7 mouse cellular contexts compared by ENCODE assay signal in the genomic region with DNA sequence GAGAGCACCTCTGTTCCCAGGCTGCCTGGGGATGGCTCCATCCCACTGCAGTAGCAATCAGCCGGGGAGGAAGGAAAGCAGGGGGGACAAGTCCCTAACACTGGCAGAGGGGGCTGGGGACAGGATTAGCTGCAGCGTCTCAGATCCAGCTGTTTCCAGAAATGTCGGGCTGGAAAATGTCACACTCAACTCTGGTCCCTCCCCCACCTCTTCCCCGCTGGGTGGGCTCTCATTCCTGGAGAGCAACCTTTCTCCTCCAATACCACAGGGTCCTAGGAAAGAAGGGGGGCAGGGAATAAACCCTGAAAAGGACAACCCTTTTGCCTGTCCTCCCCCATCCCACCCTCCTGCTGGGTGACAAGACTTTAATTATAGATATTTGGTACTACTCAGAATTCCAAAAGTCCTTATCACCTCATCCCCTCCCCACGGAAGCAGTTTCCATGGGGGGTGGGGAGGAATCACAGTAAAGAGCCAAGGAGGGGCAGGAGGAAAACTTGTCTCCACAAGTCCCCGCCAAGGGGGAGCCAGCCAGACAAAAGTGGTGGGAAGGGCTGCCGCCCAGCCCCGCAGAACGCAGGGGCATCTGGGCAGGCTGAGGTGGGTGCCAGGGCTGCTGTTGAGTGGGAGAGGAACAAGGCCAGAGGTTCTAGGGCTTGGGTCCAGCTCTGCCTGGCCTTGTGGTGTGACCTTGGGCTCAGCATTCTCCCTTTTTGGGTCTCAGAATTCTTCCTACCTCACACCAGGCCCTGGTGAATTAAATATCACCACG. TPM values are rescaled to one million over a fixed set of nuclear protein-coding genes. Genes with fewer than 3 reads are reported as not detected.
DNase-seq lines count a peak whose midpoint lies in the region; ATAC-seq lines count a peak whose summit lies in the region.

No protein-coding gene starts in this region.

- H3K4me1 ChIP-seq in lung, embryonic 16.5 days (replicated peaks; ENCODE audit: control insufficient read depth, insufficient read depth, low read length) = peaks cover 96% of the 10 kb centered on the region
- peaks cover 87% of the 10 kb centered on the region for H3K4me1 ChIP-seq in embryonic facial prominence, embryonic 12.5 days
- H3K4me1 ChIP-seq in hindbrain, embryonic 13.5 days (replicated peaks) = peaks cover 84% of the 10 kb centered on the region
- H3K4me1 ChIP-seq in neural tube, embryonic 13.5 days (replicated peaks) = peaks cover 77% of the 10 kb centered on the region

- H3K27ac ChIP-seq in lung, embryonic 16.5 days (ENCODE audit: low read length) = peak overlapping the region; percentile 78
- 0 out of 2 replicates have a peak overlapping the region, but pooled peaks have one; percentile 50 for H3K27ac ChIP-seq in embryonic facial prominence, embryonic 12.5 days
- H3K27ac ChIP-seq in hindbrain, embryonic 13.5 days = no peak overlapping the region
- no peak overlapping the region for H3K27ac ChIP-seq in neural tube, embryonic 13.5 days (replicated peaks)

- peaks cover 17% of the 10 kb centered on the region for H3K36me3 ChIP-seq in lung, embryonic 16.5 days (ENCODE audit: control insufficient read depth, insufficient read depth, low read length)
- H3K36me3 ChIP-seq in embryonic facial prominence, embryonic 12.5 days = peaks cover 35% of the 10 kb centered on the region
- H3K36me3 ChIP-seq in hindbrain, embryonic 13.5 days = no peaks in the 10 kb centered on the region
- no peaks in the 10 kb centered on the region for H3K36me3 ChIP-seq in neural tube, embryonic 13.5 days

- H3K9me3 ChIP-seq in lung, embryonic 16.5 days (ENCODE audit: control insufficient read depth, low read length) = no peaks in the 10 kb centered on the region
- H3K9me3 ChIP-seq in embryonic facial prominence, embryonic 12.5 days = no peaks in the 10 kb centered on the region
- H3K9me3 ChIP-seq in hindbrain, embryonic 13.5 days = no peaks in the 10 kb centered on the region
- no peaks in the 10 kb centered on the region for H3K9me3 ChIP-seq in neural tube, embryonic 13.5 days

- WGBS in lung, embryonic 16.5 days = 14% methylated on average over 10 of the region's 10 CpGs
- WGBS in embryonic facial prominence, embryonic 12.5 days = 17% methylated on average over 10 of the region's 10 CpGs
- WGBS in hindbrain, embryonic 13.5 days = 38% methylated on average over 10 of the region's 10 CpGs
- 36% methylated on average over 10 of the region's 10 CpGs for WGBS in neural tube, embryonic 13.5 days

- peak overlapping the region; percentile 86 for H3K4me3 ChIP-seq in lung, embryonic 16.5 days (ENCODE audit: low read length)
- H3K4me3 ChIP-seq in embryonic facial prominence, embryonic 12.5 days = peak overlapping the region; percentile 88
- no peak overlapping the region for H3K4me3 ChIP-seq in hindbrain, embryonic 13.5 days
- H3K4me3 ChIP-seq in neural tube, embryonic 13.5 days = no peak overlapping the region

- no peak for DNase-seq in lung, adult 18-20 months
- no peak for DNase-seq in layer of hippocampus, adult 11-12 months (ENCODE audit: low spot score)
- DNase-seq in spleen, adult 18-20 months = no peak

- peak overlapping the region; percentile 98 for H3K9ac ChIP-seq in lung, embryonic 16.5 days (ENCODE audit: low read length)
- H3K9ac ChIP-seq in embryonic facial prominence, embryonic 12.5 days = peak overlapping the region; percentile 96
- H3K9ac ChIP-seq in hindbrain, embryonic 13.5 days = peak overlapping the region; percentile 40; the same call in 1 of the 2 replicates
- peak overlapping the region; percentile 18; the same call in 1 of the 2 replicates for H3K9ac ChIP-seq in neural tube, embryonic 13.5 days

- ATAC-seq in lung, embryonic 16.5 days (ENCODE audit: low read depth) = peak; percentile 78
- ATAC-seq in embryonic facial prominence, embryonic 12.5 days (ENCODE audit: insufficient number of reproducible peaks, insufficient read depth, low FRiP score, low TSS enrichment) = no peak
- no peak for ATAC-seq in hindbrain, embryonic 13.5 days (ENCODE audit: low FRiP score)
- ATAC-seq in neural tube, embryonic 13.5 days (ENCODE audit: low read depth) = no peak

- H3K27me3 ChIP-seq in lung, embryonic 16.5 days (ENCODE audit: control insufficient read depth, insufficient read depth, low read depth, low read length) = no peaks in the 10 kb centered on the region
- H3K27me3 ChIP-seq in embryonic facial prominence, embryonic 12.5 days = no peaks in the 10 kb centered on the region
- peaks cover 28% of the 10 kb centered on the region for H3K27me3 ChIP-seq in hindbrain, embryonic 13.5 days
- peaks cover 9% of the 10 kb centered on the region for H3K27me3 ChIP-seq in neural tube, embryonic 13.5 days

- H3K4me2 ChIP-seq in lung, embryonic 16.5 days (ENCODE audit: low read depth, low read length) = peak overlapping the region; percentile 96
- peak overlapping the region; percentile 100 for H3K4me2 ChIP-seq in embryonic facial prominence, embryonic 12.5 days (replicated peaks)
- H3K4me2 ChIP-seq in hindbrain, embryonic 13.5 days = peak overlapping the region; percentile 80
- H3K4me2 ChIP-seq in neural tube, embryonic 13.5 days = peak overlapping the region; percentile 77

RNA-seq across cellular contexts. Expression of a gene that starts 7.0 kb away (rescaled TPM):
- 10.6 and 11.8 TPM in 2 replicates for polyA plus RNA-seq in lung, embryonic 16.5 days (2015; fragmentation: Nextera tagmentation; extraction: Ambion mirVana)
- polyA plus RNA-seq in embryonic facial prominence, embryonic 12.5 days (2016; fragmentation: Nextera tagmentation; extraction: Ambion mirVana) = 11.0 and 11.1 TPM in 2 replicates
- 7.2 and 7.7 TPM in 2 replicates for polyA plus RNA-seq in hindbrain, embryonic 13.5 days (2015; fragmentation: Nextera tagmentation; extraction: Ambion mirVana)
- 6.7 and 7.0 TPM in 2 replicates for polyA plus RNA-seq in neural tube, embryonic 13.5 days (2015; fragmentation: Nextera tagmentation; extraction: Ambion mirVana)

RNA-seq across cellular contexts. Expression of a gene that starts 49.6 kb away (rescaled TPM):
- polyA plus RNA-seq in lung, embryonic 16.5 days (2015; fragmentation: Nextera tagmentation; extraction: Ambion mirVana) = 9.1 and 10.1 TPM in 2 replicates
- 2.7 and 3.6 TPM in 2 replicates for polyA plus RNA-seq in embryonic facial prominence, embryonic 12.5 days (2016; fragmentation: Nextera tagmentation; extraction: Ambion mirVana)
- polyA plus RNA-seq in hindbrain, embryonic 13.5 days (2015; fragmentation: Nextera tagmentation; extraction: Ambion mirVana) = 2.7 and 3.5 TPM in 2 replicates
- 3.6 and 3.9 TPM in 2 replicates for polyA plus RNA-seq in neural tube, embryonic 13.5 days (2015; fragmentation: Nextera tagmentation; extraction: Ambion mirVana)

Comparison
In these comparisons a context has a peak if more than half of its experiments do, and no peak if none do; other contexts are left out.
1. H3K27ac ChIP-seq: peak in lung, embryonic 16.5 days (single experiment) and embryonic facial prominence, embryonic 12.5 days (single experiment); none in hindbrain, embryonic 13.5 days (single experiment) and neural tube, embryonic 13.5 days (single experiment).
2. H3K4me3 ChIP-seq: peak in lung, embryonic 16.5 days (single experiment) and embryonic facial prominence, embryonic 12.5 days (single experiment); none in hindbrain, embryonic 13.5 days (single experiment) and neural tube, embryonic 13.5 days (single experiment).
3. H3K9ac ChIP-seq: peak in every context shown above with its lines; median percentile 98 in lung, embryonic 16.5 days; 96 in embryonic facial prominence, embryonic 12.5 days; 40 in hindbrain, embryonic 13.5 days; 18 in neural tube, embryonic 13.5 days.
4. Peak in every context shown above with its lines, with median percentiles within 50 percentile points of each other: H3K4me2 ChIP-seq.